Mouse (Mus musculus) CD8-positive naive resting alpha-beta T cell, adult 2 months (primary cell): ENCODE data around the gene Kctd14.
"Not testable (repeated sequence)": the region's sequence is repeated elsewhere in the genome, so short reads cannot be mapped to it uniquely, and the experiment has no call there.

Source experiments
- DNase-seq, 2 experiments: peaks; one replicate each; pipeline ENCODE4 v3.0.0; 2022; ENCODE audit warnings: low read depth in 2 of 2, low spot score in 2 of 2

The Kctd14 gene

DNA sequence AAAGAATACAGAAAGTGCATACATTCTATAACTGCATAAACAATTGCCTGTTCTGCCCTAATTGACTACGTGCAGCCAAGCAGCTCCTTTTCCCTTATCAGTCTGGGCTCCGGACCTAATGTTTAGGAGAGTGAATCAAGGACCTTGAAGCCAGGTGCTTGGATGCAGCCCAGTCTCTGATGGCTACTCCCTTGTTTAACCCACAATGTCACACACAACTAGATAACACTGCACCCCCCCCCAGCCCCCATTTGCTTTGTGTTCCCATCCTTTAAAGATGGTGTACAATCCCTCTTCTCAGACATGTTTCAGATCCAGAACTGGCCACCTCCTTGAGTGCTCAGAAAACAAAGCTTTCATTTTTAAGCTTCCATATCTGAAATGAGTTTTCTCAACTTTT is at the start of gene Kctd14:
Kctd14 (plus strand) TSS at position 301 of the 400 bp plus-strand sequence.
- DNase-seq: not testable (repeated sequence)

DNA sequence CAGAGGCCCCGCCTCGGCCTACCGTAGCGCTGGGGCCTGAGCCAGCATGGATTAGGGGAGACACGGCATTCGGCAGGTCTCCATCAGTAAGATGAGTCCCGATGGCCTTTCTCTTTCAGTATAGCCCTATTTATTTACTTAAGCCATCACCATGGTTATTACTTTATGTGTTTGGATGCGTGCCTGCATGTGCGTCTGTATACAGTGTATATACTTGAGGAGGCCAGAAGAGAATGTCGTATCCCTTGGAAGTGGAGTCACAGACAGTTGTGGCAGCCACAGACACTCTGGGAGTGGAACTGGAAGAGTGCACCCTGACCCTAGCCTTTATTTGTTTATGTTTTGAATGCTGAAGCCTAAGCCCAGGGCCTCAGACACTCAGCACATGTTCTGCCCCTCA is 44.0 kb upstream of the Kctd14 start:
- DNase-seq: no peak

DNA sequence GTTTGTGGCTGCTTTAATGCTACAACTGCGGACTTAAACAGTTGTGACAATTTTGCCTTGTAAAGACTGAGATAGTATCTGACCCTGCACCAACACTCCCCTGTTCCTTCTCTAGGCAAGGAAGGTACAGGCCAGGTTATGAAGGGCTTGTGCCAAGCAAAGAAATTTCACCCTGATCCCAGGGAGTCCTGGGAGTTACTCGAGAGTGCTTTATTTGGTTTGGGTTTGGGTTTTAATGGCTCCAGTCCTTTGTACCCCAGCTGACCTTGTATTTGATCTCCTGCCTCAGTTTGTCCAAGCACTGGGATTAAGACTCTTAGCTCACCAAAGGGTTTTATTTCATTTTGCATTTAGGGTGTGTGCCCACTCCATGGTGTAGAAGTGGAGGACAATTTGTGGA is 40.0 kb upstream of the Kctd14 start:
- no peak for DNase-seq

DNA sequence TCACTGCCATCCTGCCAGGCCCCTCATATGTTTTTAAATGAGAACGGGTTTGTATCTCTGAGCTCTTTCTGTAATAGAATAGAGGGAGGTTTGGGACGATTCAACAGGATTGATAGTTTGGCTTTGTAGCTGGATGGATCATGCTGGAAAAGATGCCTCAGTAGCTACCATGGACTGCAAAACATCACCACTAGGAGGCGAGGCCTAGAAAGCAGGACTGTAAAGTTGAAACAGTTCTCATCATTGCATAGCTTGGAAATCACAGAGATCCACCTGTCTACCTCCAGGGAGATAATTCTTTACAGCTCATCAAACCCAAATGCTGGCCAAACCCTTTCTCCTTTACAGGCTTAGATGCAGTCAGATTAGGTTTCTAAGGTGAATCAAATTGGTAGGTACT is 39.5 kb upstream of the Kctd14 start:
- no peak for DNase-seq

DNA sequence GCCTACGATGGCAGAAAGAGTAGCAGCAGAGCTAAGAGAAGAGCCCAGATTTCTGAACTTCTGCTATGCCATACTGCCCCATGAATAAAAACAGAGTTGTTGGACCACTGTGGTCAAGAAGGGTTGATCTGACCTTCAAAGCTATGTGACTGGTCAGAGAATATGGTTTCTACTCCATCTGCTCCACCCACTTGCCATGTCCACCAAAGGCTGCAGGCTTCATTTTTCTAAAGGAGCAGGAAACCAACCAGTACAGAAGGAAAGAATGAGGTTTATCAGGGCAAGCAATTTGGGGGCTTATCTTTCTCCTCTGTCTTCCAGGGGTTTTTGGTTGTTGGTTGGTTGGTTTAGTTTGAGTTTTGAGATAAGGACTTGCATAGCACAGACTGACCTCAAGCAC is 37.1 kb upstream of the Kctd14 start:
- no peak for DNase-seq

DNA sequence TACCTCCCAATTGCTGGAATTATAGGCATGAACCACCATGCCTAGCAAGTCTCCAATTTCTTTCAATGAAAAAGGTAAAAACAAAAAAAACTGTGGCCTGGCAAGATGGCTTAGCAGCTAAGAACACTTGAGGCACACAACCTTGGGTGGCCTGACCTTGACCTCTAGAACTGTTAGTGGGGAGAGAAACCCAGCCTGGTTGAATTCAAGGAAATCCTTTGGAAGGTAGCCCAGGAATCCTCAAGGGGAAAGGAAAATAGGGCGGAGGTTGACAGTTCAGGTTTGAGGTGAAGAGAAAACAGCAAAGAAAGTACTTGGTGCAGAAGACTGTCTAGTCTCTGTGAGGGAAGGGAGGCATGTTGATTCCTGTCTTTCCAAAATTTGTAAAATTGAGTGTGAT is 36.7 kb upstream of the Kctd14 start:
- no peak for DNase-seq

DNA sequence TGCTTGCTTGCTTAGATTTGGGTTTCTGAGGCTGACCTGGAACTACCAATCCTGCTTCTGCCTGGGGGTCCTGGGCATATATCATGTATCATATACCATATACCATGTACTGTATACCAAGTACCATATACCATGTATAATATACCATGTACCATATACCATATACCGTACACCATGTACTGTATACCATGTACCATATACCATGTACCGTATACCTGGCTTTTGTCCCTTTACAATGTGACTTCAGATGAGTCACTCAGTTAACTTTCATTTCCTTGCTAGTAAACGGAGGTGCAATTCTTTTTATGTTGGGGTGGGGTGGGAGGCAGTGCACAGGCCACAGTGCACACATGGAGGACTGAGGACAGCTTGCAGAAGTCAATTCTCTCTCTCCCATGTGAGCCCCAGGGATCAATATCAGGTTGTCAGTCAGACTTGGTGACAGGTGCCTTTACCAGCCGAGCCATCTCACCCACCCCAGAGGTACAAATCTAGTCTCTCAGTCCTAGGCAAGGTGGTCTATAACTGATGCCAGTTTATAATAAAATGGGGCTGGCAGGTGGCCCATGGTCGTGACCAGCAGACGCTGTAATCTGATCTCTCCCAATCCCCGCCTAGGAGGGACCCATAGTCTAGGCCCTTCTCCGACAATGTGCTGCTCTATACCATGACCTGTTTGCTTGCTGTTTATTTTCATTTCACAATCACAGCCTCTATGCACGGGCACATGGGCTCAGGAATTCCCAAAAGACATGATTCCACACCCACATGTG is 36.0 kb upstream of the Kctd14 start:
- no peak for DNase-seq

DNA sequence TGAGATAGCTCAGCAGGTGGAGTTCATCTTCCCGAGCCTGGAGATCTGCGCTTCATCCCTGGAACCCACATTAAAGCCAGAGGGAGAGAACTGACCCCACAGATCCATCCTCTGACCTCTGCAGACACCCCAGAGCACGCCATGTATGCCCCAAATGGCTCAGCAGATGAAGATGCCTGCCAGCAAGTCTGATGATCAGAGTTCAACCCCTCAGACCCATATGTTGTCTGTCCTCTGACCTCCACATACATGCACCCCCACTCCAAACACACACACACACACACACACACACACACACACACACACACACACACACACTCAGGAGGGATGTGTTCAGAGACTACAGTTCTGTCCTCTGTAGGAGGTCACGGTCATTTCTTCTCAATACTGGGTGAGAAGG is 34.6 kb upstream of the Kctd14 start:
- DNase-seq: no peak

DNA sequence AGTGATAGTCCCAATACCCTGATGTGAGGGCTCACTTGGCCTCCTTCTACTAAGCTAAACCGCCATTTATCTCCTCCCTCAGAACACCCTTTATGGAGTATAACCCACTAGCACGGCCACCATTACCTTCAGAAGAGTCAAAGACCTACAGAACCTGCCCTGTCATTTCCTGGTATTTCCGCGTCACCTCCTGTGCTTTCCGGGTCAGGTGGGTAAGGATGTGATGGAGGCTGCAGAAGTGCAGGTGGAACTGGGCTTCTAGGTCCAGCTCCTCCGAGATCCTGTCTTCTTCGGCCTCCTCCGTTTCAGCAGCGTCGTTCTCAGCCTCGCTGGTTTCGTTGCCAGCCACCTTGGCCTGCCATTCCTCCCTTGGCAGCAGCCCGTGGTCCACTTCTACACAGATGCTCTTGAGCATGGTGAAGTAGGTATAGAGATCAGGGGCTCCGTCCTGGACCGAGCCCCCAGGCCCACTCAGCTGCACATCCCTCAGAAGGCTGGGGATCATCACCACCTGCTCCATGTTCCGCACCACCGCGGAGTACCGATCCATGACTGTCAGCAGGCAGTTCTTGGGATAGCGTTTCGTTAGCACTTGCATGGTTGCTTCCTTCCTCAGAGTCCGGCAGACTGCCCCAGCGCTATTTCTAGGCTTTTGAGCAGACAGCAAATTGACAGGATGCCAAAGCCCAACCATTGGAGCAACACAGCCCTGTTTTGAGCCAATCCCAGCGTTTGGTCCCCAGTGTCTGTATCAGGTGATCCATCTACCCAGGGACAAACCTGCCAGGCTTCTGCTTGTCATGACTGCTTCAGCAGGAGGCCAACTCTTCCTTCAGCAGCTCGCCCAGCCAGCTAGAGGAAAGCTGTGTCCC is 34.0 kb upstream of the Kctd14 start, which contains the start of gene Thrsp:
Thrsp (minus strand) TSS at position 825 of the 872 bp plus-strand sequence.
- DNase-seq: no peak

DNA sequence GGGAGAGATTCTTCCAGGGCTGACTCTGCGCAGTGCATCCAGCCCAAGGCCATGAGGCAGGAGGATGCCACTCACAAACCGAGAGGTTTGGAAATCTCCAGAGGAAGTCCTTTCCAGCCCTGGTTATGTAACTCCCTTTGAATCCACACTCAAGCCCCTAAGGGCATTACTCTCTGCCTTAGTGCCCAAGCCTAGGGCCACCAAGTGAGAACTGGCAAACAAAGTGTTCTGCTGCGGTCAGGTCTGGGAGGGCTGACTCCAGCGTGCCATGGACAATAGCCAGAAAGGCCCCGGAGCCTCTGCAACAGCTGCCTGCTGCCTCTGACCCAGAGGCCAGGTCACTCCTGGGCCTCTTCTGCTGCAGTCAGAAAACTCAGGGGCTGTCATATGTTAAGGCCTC is 32.4 kb upstream of the Kctd14 start:
- no peak for DNase-seq

DNA sequence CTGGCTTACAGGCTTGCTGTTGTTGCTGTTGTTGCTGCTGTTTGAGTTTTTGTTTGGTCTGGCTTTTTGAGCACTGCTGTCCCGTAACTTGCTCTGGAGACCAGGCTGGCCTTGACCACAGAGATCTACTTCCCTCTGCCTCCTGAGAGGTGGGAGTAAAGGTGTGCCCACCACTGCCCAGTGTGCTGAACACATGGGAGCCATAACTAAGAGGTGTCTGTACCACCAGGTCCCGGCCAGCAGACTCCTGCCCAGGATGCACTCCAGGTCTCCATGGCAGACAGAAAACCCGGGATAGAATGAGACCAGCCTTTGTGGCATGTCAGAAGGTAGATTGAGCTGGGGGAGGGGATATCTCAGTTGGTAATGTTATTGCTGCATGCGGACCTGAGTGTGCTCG is 32.0 kb upstream of the Kctd14 start:
- DNase-seq: no peak

DNA sequence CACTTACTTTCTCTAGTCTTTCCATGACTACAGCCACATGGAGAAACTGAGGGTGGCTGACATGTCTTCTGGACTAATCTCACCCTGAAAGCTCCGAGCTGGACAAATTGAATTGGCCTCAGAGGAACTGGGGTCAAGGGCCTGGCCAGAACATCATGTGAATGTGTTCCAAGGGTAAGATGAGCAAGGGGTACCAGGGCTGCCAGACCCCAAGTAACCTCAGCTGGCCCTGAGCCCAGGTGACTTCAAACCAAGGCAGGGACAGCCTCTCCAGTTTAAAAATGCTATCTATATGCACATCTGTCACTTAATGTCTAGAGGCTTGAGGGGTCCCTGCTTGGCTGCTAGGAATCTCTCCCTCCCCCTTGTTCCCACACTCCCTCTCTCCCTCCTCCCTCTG is 30.7 kb upstream of the Kctd14 start:
- DNase-seq: no peak

DNA sequence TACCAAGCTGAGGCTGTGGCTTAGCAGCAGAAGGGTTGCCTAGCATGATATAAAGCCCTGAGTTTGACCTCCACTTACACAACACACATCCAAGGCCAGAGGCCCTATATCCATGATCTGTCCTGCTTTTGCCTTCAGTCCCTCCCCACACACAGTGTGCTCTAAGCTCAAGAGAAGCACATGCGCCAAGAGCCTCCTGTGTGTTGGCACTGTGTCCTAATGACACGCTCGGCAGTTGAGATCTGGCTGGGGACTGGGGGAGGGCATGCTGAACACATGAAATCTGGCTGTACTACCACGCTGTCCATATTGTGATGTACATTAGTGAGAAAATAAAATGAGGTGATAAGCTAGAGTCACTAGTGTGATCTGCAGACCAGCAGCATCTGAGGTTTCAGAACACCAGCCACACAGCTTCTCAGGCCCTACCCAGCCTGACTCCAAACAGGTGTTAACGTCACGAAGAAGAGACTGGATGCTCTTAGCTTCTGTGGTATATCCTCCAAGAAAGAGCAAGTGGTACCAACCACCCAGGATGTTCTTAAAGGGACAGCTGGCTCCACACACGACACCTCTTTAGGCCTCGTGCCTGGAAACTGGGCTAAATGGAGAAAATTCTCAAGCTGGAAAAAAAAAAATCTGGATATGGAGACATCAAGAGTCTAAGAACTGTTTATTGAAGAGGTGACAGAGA is 30.0 kb upstream of the Kctd14 start:
- no peak for DNase-seq

DNA sequence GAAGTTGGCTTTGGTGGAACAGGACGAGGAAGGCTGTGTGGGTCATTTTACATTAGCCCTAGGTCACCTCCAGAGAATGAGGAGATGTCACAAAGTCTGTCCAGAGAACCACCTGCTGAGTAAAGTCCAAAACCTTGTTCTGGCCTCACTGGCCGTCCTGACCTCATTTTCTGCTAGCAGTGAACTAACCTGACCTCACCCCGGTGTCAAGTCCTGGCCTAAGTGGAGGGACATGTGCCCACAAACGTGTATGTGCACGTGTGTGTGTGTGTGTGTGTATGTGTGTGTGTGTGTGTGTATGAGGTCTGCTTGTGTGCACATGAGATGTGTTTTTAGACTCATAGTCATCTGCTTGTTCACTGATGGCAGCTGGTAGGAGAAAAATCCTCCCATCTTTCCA is 27.4 kb upstream of the Kctd14 start:
- DNase-seq: no peak

DNA sequence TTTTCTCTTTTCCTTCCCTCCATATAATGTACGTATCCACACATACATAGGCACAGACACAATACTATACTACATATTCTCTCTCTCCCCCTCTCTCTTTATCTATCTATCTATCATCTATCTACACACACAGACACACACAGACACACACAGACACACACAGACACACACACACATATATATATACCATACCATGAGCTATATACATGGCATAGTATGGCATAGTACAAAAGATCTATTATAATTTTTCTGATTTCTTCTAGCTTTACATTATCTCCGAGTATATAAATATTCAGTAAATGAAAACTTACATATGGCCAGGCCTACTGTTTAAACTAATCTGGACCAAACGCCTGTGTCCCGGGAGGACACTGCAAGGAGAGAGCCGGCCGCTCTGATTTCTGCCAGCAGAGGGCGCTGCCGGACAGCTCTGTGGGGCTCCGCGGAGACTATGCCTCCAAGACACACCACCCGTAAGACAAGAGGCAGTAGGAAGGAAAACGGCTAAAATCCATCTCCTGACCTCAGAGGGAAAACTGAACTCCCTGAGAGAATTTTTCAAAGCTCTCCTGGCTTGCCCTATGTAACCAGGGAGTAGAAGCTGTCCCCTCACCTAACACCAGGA is 26.4 kb upstream of the Kctd14 start:
- peak; percentile 75 to 80 for DNase-seq

DNA sequence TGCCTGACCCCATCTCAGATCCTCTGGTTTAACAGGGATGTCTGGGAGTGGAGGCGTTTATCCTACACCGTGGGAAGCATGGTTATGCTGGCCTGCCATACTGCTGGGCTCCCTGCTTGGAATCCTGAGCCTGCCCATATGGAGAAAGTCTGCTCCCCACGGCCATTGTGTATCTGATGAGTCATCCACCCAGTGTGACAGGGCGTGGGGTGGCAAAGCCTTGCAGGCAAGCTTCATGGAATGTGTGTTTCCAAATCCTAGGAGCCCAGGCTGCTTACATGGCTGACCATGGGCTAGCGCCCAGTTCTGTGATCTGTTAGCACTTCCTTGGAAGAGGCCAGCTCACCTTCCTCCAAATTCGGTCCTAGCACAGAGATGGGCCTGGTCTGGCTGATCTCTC is 24.6 kb upstream of the Kctd14 start:
- DNase-seq: no peak

DNA sequence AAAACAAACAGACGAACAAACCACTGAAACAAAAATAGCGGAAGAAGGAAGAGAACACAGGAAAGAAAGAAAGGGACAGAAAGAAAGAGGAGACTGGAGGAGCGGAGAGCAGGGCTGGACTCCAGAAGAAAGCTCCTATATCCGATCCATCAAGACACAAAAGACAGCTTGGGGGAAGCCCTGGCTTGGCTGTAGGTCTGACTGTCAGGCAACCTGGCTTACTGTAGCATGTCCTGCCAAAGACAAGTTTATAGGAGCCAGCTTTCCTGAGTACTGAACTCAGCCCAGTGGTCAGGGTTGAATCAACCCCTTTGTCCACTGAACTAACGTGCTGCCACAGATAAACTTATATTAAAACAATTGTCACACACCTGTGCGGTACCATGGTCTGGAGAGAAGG is 23.8 kb upstream of the Kctd14 start:
- no peak for DNase-seq

DNA sequence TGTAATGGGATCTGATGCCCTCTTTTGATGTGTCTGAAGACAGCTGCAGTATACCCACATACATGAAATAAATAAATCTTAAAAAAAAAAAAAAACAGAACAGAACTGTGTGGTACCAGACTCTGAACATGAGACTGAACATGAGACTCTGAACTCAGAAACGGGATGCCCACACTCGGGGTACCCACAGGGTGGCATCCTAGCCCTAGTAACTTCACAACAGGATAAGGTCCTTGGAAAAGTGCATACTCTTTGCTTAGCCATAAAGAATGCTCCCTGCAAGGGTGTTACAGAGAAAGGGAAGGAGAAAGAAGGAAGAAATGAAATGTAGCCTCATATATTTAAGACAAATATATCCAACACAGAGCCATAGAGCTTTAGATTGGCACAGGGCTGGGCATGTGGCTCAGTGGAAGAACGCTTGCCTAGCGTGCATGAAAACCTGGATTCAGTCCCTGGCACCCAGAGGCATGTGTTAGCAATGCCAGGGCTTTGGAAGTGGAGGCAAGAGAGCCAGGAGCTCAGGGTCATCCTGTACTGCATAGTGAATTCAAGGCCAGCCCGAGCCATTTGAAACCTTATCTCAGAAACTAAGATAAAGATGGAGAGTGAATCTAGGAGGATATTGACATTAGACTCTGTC is 23.2 kb upstream of the Kctd14 start:
- DNase-seq: no peak

DNA sequence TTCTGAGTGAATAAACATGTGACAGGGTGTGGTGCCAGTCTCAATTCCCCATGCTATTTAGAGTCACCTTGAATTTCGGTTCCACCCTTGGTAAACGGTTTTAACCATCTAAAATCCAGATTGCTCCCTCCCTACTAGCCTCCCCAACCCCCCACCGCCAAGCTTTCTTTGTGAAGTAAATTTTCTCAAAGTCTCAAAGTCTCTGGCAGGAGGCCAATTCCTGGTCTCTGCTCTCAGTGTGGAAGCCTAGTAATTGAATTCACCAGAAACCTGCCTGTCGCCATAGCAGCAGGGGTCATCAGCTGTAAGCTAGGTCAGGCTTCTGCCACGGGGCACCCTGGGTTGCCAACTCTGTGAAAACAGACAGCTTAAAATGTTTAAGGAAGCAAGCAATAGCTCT is 21.4 kb upstream of the Kctd14 start:
- DNase-seq: no peak

DNA sequence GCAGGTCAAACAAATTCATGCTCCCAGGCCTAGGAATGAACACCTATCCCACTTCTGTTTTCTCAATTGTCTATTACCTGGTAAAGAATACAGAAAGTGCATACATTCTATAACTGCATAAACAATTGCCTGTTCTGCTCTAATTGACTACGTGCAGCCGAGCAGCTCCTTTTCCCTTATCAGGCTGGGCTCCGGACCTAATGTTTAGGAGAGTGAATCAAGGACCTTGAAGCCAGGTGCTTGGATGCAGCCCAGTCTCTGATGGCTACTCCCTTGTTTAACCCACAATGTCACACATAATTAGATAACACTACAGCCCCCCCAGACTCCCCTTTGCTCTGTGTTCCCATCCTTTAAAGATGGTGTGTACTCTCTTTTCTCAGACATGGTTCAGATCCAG is 17.6 kb upstream of the Kctd14 start:
- DNase-seq: not testable (repeated sequence)

DNA sequence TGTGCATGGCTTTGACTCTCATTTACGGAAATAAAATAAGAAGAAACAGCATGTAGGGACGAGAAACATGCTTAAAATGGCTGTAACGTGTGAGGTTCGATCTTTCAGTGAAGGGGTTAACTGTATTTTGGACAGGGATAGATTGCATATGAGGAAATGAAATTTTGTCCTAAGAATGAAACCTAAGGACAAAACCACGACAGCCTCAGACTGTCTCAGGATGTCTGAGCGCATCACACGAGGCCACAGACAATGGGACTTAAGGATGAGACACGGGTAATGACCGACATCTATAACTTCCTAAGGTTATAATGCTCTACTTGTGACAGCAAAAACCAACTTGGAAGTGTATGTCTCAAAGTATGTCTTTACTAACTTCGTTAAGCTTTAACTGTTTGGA is 16.6 kb upstream of the Kctd14 start:
- DNase-seq: no peak
